Mouse (Mus musculus) midbrain, embryonic 15.5 days (tissue): ENCODE results near the gene Olfr132. TPM values are rescaled to one million over a fixed set of nuclear protein-coding genes. Genes with fewer than 3 reads are reported as not detected.
"Not testable (repeated sequence)": the region's sequence is repeated elsewhere in the genome, so short reads cannot be mapped to it uniquely, and the experiment has no call there.

Source experiments
- ATAC-seq: fragments of 200-750 bp; cut with Nextera tagmentation; replicated peaks from 2 replicates; pipeline ENCODE4 v1.8.0; 2017; ENCODE audit warnings: moderate TSS enrichment
- H3K27ac ChIP-seq: fragments of 300-500 bp; sonication (generic); 2 replicates; pipeline ENCODE4 v1.5.1; 2015; ENCODE audit warnings: mild to moderate bottlenecking, inconsistent platforms
- H3K27me3 ChIP-seq: fragments of 300-500 bp; sonication (generic); replicated peaks from 2 replicates; pipeline ENCODE4 v1.6.1; 2015; ENCODE audit warnings: inconsistent platforms
- H3K36me3 ChIP-seq: fragments of 300-500 bp; sonication (generic); replicated peaks from 2 replicates; pipeline ENCODE4 v1.6.1; 2015; ENCODE audit warnings: inconsistent platforms
- H3K4me1 ChIP-seq: fragments of 300-500 bp; sonication (generic); 2 replicates; pipeline ENCODE4 v1.6.1; 2015; ENCODE audit warnings: inconsistent platforms
- H3K4me2 ChIP-seq: fragments of 300-500 bp; sonication (generic); 2 replicates; pipeline ENCODE4 v1.6.1; 2015; ENCODE audit warnings: inconsistent platforms, mild to moderate bottlenecking, moderate library complexity
- H3K4me3 ChIP-seq: fragments of 300-500 bp; sonication (generic); 2 replicates; pipeline ENCODE4 v1.5.1; 2015; ENCODE audit warnings: mild to moderate bottlenecking, inconsistent platforms
- H3K9ac ChIP-seq: fragments of 300-500 bp; sonication (generic); 2 replicates; pipeline ENCODE4 v1.6.1; 2015; ENCODE audit warnings: mild to moderate bottlenecking, inconsistent platforms
- H3K9me3 ChIP-seq: fragments of 300-500 bp; sonication (generic); 2 replicates; pipeline ENCODE4 v1.6.1; 2016; ENCODE audit warnings: inconsistent platforms
- WGBS: fragments of 180-500 bp; shearing (Covaris S2); methylation state at CpG from one replicate; pipeline ENCODE4 v1.1.7; 2015; ENCODE audit warnings: mixed read lengths; 5-methylcytosine and 5-hydroxymethylcytosine counted together
- polyA plus RNA-seq: library from polyadenylated mRNA; unstranded; fragments of >200 nt; fragmentation: Nextera tagmentation; extraction: Ambion mirVana; gene quantifications from 2 replicates; pipeline ENCODE4 v1.2.1, GENCODE M21; 2015

Olfr132 gene
- polyA plus RNA-seq, result not detected in 2 replicates

DNA sequence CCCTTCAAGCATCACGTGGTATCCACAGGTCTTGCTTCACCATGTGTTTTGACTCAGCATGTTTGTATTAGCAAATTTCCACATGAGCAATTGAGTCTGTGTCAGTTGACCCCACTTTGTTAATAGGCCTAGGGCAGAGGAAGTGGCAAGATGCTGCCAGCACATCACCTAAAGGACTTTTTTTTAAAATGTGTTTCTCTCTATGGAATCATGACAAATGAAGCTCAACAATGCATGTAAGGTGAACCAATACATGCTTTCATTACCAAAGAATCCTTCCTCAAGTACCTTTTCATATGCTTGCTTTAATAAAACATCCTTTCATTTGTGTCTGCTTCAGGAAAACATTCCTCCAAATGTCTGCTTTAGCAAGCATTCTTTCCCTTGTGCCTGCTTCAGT lies at the start of gene Olfr132:
Olfr132 (minus strand) TSS at position 101 of the 400 bp plus-strand sequence.
- Histone ChIP-seq H3K4me3 (no peak within 1 kb of the TSS), H3K36me3 (no peaks in the 10 kb centered on the region), H3K27me3 (no peaks in the 10 kb centered on the region), H3K27ac (no peak within 1 kb of the TSS), H3K4me2 (no peak within 1 kb of the TSS), H3K9me3 (no peaks in the 10 kb centered on the region), H3K9ac (no peak within 1 kb of the TSS), H3K4me1 (no peaks in the 10 kb centered on the region)
- no peak for ATAC-seq
- 64% methylated on average over 1 of the region's 1 CpGs for WGBS

DNA sequence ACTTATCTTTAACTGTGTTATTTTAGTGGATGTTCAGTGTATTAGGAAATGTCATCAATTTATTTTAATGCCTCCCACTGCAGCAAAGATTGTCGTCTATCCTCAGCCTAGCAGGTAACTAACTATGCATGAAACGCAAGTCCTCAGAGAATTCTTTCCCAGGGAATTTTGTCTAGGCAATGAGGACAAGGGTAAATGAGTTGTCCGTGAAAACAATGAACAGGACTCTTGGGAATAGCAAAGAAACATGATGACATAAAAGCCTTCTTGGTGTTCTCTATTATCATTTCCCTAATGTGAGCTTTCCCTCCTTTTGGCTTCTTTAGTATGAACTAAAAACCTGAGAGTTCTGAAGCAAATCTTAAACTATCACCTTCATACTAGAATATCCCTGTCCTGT lies 36.8 kb upstream of the Olfr132 start, which contains the start of gene Olfr134:
Olfr134 (plus strand) TSS at position 301 of the 400 bp plus-strand sequence.
- WGBS, result 74% methylated on average over 3 of the region's 3 CpGs
- Histone ChIP-seq H3K4me2 (no peak within 1 kb of the TSS), H3K27ac (no peak within 1 kb of the TSS), H3K4me3 (no peak within 1 kb of the TSS), H3K27me3 (no peaks in the 10 kb centered on the region), H3K9ac (no peak within 1 kb of the TSS), H3K9me3 (no peaks in the 10 kb centered on the region), H3K4me1 (no peaks in the 10 kb centered on the region), H3K36me3 (no peaks in the 10 kb centered on the region)
- no peak for ATAC-seq

DNA sequence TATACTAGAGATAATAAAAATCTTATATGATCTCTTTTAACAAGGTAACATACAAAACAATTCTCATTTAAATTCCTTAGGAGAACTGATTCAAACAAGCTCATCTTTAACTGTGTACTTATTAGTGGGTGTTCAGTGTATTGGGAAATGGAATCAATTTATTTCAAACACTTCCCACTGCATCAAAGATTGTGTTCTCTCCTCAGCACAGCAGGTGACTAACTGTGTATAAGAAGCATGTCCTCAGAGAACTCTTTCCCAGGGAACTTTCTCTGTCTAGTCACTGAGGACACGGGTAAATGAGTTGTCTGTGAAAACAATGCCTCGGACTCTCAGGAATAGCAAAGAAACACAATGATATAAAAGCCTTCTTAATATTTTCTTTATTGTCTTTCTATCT lies 10.7 kb upstream of the Olfr132 start, which contains the start of gene Olfr133:
Olfr133 (plus strand) TSS at position 301 of the 400 bp plus-strand sequence.
- H3K4me3 ChIP-seq, result no peak within 1 kb of the TSS
- 52% methylated on average over 2 of the region's 2 CpGs for WGBS
- no peak for ATAC-seq
- no peaks in the 10 kb centered on the region for H3K4me1 ChIP-seq
- H3K9me3 ChIP-seq, result no peaks in the 10 kb centered on the region
- H3K4me2 ChIP-seq, result no peak within 1 kb of the TSS
- H3K27me3 ChIP-seq, result no peaks in the 10 kb centered on the region
- H3K36me3 ChIP-seq, result no peaks in the 10 kb centered on the region
- no peak within 1 kb of the TSS for H3K27ac ChIP-seq
- no peak within 1 kb of the TSS for H3K9ac ChIP-seq

DNA sequence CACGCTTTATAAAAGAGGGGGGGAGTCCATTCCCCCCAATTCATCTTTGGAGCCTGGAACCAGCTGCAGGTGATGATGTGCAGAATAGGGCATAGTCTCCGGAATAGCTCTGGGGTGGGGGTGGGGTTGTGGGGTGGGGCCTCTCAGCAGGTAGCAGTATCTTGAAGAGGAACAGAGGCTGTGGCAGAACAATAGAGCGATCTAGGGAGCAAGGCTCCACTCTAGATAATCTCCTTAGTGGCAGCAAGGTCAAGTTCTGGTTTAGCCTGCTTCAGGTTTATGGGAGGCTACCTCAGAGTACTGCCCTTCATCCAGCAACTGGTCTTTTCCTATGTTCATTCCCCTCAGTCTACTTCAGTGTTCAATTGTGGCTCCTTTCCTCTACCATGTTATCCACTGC lies 9.0 kb downstream of the Olfr132 start:
- not testable (repeated sequence) for H3K4me1 ChIP-seq, H3K9ac ChIP-seq, H3K27ac ChIP-seq, ATAC-seq, H3K27me3 ChIP-seq, H3K4me3 ChIP-seq, H3K36me3 ChIP-seq, H3K4me2 ChIP-seq, H3K9me3 ChIP-seq
- 56% methylated on average over 3 of the region's 3 CpGs for WGBS

DNA sequence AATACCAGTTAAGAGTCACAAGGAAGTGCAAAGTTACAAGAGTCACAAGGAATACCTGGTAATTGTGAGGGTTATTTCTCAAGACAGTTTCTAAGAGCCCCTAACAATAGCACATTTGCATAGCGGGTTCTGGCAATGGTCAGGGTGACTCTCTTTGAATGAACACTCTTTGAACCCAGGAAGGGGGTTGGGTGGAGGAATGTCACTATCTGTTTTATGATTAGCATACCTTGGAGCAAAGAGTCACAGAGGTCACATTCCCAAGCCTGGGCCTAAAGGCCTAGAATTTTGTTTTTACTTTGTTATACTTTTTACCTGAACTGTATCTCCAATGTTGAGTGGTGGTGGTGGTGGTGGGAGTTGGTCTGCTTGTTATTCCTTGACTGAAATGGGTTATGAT lies 10.1 kb downstream of the Olfr132 start:
- H3K36me3 ChIP-seq, H3K27ac ChIP-seq, H3K4me3 ChIP-seq, H3K4me2 ChIP-seq, H3K9me3 ChIP-seq, H3K27me3 ChIP-seq, H3K4me1 ChIP-seq, ATAC-seq, H3K9ac ChIP-seq: not testable (repeated sequence)
- WGBS, result 68% methylated on average over 1 of the region's 1 CpGs

DNA sequence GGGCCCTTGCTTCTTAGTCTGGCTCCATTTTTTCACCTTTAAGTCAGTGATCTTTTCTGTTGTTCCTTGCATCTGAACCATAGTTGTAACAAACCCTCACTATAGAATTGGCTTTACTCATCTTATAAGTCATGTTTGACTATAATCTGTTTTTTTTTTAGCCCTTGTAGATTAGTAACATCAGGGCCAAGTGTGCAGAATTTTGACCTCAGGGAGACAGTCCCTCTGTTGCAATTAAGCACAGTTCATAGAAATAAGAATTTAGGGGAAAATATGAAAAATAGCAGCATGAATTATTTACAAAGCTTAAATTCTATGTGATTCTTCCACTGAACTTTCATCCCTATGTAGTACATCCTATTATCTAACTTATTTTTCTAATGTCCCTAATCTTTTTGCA lies 45.7 kb downstream of the Olfr132 start, which contains the start of gene Olfr131:
Olfr131 (minus strand) TSS at position 101 of the 400 bp plus-strand sequence.
- H3K36me3 ChIP-seq, result no peaks in the 10 kb centered on the region
- no peaks in the 10 kb centered on the region for H3K4me1 ChIP-seq
- ATAC-seq, result no peak
- H3K27me3 ChIP-seq, result no peaks in the 10 kb centered on the region
- no peak within 1 kb of the TSS for H3K9ac ChIP-seq
- H3K4me2 ChIP-seq, result no peak within 1 kb of the TSS
- no peak within 1 kb of the TSS for H3K27ac ChIP-seq
- H3K4me3 ChIP-seq, result no peak within 1 kb of the TSS
- no peaks in the 10 kb centered on the region for H3K9me3 ChIP-seq

DNA sequence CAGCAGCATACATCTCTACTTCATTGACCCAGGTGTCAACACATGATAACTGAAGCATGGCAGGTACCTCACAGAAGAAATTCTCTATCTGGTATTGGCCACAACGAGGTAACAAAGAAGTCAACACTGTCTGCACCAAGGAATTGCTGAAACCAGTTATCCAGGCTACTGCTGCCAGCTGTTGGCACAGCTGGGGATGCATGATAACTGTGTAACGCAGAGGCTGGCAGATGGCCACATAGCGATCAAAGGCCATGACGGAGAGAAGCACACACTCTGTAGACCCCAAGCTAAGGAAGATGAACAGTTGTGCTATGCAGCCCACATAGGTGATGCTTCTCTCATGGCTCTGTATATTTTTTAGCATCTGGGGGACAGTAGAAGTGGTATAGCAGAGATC lies 52.0 kb downstream of the Olfr132 start:
- no peaks in the 10 kb centered on the region for H3K9me3 ChIP-seq
- H3K27me3 ChIP-seq, result no peaks in the 10 kb centered on the region
- no peak overlapping the region for H3K27ac ChIP-seq
- 85% methylated on average over 4 of the region's 4 CpGs for WGBS
- H3K4me2 ChIP-seq, result no peak overlapping the region
- H3K4me1 ChIP-seq, result no peaks in the 10 kb centered on the region
- no peaks in the 10 kb centered on the region for H3K36me3 ChIP-seq
- no peak overlapping the region for H3K4me3 ChIP-seq
- ATAC-seq, result no peak
- H3K9ac ChIP-seq, result no peak overlapping the region

Other genes with a start within 250 kb of the Olfr132 start
- gene Olfr127, start 234.1 kb downstream of the Olfr132 start, polyA plus RNA-seq, result not detected in 2 replicates
- not detected in 2 replicates for gene Olfr128, start 214.0 kb downstream of the Olfr132 start, polyA plus RNA-seq
- not detected in 2 replicates for gene Olfr761, start 181.4 kb downstream of the Olfr132 start, polyA plus RNA-seq
- gene Olfr129, start 74.4 kb downstream of the Olfr132 start, polyA plus RNA-seq, result not detected in 2 replicates
- gene Olfr130, start 70.6 kb downstream of the Olfr132 start, polyA plus RNA-seq, result not detected in 2 replicates
- gene Olfr131, start 45.8 kb downstream of the Olfr132 start, polyA plus RNA-seq, result not detected in 2 replicates
- not detected in 2 replicates for gene Olfr133, start 10.8 kb upstream of the Olfr132 start, polyA plus RNA-seq
- not detected in 2 replicates for gene Olfr134, start 36.9 kb upstream of the Olfr132 start, polyA plus RNA-seq
- gene Olfr135, start 69.8 kb upstream of the Olfr132 start, polyA plus RNA-seq, result not detected in 2 replicates
- not detected in 2 replicates for gene Olfr138, start 126.5 kb upstream of the Olfr132 start, polyA plus RNA-seq
- gene Olfr137, start 173.0 kb upstream of the Olfr132 start, polyA plus RNA-seq, result not detected in 2 replicates
- not detected in 2 replicates for gene Olfr136, start 195.3 kb upstream of the Olfr132 start, polyA plus RNA-seq